Mouse (Mus musculus) activated CD4-positive, CD25-positive, alpha-beta regulatory T cell, adult 4 months (primary cell): Measurements from ENCODE around the gene Smim27. TPM values are rescaled to one million over a fixed set of nuclear protein-coding genes. Genes with fewer than 3 reads are reported as not detected.
A peak's percentile ranks its signal among the peaks of the same experiment; 100 is the strongest.
"Not testable (repeated sequence)": the region's sequence is repeated elsewhere in the genome, so short reads cannot be mapped to it uniquely, and the experiment has no call there.

Experiments used
- ATAC-seq: one replicate; pipeline ENCODE4 v1.8.0; 2017
- polyA plus RNA-seq, 2 experiments: library from polyadenylated mRNA; unstranded; fragments of 100-300 nt; shearing (Covaris generic); gene quantifications; one replicate each; pipeline ENCODE4 v1.2.1; 2017

Smim27 gene
- polyA plus RNA-seq, 2 experiments from 2014 or later, result 19.7 to 75.0 TPM

DNA sequence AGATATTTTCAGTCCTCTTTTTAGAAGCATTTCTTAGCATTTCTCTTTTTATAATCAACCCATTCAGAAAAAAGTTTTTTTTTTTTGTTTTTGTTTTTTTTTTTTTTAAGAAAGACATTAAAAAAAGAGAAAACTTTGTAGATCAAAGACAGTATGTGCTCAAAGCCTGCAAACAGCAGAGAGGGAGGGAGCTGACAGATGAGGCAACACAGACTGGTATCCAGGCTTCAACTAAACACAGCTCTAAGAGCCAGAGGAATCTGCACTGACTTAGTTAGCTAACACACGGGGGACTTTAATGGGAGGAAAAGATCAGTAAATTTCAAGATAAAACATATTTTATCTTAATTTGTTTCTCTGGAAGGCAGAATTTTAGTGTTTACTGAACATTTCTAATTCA, 5.1 kb upstream of the Smim27 start:
- ATAC-seq, result no peak

DNA sequence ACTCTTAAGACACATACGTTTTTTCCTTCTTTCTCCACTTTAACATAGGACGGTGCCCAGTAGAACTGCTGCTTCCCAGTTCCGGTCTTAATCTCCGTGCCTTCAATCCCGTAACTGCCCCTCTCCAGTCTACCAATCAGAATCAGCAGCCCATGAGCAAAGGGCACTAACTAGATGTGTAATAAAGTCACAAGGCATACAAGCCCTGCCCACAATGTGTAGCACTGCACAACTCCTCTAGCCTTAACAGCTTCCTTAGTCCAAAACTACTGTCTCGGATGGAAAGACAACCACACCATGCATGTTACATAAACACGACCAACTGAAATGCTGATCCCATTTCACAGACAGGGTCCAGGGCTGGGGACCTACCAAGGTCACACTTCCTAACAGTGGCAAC, 1.7 kb upstream of the Smim27 start:
- ATAC-seq, result no peak

DNA sequence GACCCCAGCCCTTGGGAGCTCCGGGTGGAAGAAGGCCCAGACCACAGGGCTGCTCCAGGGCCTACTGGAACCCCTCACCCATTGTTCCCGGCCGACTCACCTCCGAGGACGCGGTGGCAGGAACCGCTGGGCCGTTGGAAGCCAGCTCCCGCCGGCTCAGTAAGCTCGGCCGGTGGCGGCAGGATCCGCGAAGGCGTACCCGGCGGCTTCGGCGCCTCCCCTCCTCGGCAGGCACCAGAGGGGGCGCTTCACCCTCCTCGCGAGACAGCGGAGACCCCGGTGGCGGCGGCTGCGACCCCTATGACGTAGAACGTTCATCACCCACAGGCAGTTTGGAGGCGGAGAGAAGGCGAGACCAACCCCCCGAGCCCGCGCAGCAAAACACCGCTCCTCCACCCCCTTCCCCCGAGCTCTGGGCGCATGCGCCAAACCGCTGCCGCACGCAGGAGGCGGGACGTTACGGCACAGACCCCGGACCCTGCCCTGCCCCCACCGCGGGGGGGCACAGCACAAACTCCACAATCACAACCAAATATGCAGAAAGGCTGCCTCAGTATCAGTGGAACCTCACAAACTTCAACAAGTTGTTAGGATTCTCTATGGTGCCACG, 1.1 kb upstream of the Smim27 start:
- ATAC-seq, result peak; percentile 43

DNA sequence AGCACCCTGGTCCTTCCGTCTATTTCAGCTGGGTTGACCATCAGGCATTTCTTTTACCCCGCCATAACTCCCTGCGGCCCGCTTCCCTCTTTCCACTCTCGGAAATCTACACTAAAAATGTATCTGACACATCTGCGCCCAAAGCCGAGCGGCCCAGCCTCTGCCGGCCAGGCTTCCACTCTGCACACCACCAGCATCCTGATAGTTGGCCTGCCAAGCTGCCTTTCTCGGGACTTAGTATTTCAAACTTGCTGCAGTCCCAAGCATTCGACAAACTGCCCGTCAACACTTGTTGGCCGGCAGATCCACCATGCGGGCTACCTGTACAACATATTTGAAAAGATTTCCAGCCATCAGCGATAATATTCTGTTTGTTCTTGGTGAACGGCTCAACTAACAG, 544 bp upstream of the Smim27 start:
- no peak for ATAC-seq

DNA sequence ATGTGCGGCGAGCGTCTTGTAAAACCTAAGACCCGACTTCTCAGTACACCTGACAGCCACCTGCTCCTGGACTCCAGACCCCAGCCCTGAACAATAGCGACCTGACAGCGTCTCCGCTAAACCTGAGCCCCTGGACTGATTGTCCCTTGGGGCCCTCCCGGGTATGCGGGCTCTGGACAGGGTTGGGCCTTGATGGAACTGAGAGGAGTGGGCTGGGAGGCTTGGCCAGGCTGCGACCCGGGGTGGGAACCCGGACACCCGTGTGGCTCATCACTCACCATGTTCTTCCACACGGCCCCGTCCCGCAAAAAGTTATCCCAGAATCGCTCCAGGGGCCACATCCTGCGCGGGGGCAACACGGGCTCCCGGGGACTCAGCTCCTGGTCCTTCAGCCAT, 9.5 kb downstream of the Smim27 start:
- ATAC-seq, result peak; percentile 28

DNA sequence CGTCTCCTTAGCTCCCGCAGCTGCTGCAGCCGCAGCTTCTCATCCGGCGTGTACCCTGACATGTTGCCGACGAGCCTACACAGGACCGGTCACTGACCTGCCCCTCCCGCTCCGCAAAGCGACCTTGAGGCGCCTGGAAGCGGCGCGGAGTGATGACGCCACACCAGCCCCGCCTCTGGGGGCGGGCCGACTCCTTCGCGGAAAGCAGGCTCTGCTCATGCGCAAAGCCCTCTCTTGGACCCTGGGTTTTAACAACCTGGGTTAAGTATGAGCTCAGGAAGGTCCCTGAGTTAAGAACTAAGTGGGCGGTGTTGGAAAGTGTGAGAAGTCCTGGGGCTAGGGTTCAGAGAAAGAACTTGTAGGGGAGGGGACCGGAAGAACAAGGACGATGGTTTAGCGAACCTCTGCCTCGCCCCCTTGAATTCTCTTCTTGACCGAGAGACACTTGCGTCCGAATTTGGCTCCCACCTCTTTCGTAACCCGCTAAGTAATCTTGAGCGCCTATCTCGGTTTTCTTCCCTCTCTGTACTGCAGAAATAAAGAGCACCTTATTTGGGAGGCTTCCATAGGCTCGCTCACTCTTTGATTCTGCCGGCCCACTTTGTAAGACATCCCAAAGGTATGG, 10.0 kb downstream of the Smim27 start, which contains the start of gene Ndufb6:
TSS of gene Ndufb6 (minus strand) at position 146 of the 625 bp plus-strand sequence.
- ATAC-seq, result peak; percentile 81

DNA sequence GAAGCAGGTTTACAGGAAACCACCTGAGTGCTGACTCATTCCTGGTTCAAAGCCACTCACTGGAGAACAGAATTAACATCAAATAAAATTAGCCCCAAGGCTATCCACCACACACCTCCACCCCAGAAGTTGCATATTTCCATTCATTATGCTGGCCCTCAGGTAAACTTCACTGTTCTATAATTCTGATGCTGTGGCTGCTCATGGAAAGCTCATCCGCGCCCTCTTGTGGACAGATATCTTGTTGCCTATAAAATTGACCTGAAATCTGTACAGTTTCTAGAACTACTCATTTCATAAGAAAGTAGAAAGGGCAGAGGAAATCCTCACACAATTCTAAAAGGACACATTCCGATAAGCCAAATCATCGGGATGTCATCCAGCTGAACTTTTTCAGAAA, 16.2 kb downstream of the Smim27 start:
- peak; percentile 76 for ATAC-seq

DNA sequence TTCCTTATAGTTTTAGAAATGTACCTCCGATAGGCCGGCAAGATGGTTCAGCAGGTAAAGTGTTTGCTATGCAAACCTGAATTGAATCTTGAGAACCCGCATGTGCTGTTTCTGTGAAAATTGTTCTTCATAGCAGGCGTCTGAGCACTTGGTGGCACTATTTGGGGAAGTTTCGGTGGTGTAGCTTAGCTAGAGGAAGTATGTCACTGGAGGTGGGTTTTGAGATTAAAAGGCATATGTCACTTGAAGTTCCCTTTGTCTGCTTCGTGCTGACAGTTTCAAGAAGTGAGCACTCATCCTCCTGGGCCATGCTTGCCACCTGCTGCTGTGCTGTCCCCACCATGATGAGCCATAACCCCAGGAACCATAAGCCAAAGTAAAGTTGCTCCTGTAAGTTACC, 18.0 kb downstream of the Smim27 start:
- ATAC-seq, result no peak

DNA sequence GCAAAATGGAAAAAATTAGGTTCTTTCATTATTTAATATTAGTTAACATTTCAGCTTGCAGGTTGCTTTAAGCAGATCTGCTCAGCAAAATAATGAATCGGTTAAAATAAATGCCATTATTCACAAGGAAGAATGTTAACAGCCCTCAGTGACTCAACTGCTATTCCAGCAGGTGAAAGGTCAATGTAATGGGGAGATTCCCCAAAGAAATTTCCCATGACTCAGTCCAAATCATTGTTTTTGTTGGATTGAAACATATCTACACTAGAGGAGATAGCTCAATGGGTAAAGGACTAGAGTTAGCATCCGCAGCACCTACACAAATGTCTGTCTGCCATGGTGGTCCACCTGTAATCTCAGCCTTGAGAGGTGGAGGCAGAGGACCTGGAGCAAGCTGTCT, 19.7 kb downstream of the Smim27 start:
- no peak for ATAC-seq

DNA sequence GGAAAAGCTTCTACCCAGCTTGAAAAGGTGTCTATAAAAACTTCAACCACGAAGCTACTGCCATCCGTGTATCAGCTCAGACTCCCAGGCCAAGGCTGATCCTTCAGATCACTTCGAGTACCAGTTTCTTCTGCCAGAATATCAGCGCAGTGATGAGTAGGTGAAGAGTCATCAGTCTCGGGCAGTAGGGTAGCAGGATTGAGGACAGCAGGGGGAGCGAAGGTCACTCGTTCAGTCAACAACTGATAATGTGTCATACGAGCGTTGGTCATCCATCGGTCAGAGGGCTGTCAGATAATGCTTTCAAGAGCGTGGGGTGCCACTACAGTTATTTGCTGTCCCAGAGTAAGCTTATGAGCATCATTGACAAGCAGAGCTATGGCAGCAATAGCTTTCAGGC, 22.1 kb downstream of the Smim27 start:
- not testable (repeated sequence) for ATAC-seq

DNA sequence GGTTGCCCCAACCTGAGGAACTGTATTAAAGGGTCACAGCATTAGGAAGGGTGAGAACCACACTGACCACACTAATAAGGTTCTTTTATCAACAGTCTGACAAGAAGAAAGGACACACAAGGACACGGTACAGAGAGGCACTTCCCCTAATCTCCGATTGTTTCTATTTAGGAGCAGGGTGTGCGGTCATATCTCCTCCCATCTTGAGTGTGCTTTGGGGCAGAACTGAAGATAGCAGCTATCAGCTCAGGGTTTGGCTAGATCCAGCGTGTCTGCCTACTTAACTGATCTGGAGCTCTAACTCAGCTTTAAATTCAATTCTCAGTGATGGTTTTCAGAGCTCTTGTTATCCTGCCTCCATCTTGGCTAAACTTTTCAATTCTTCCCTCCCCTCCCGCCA, 29.8 kb downstream of the Smim27 start:
- no peak for ATAC-seq

DNA sequence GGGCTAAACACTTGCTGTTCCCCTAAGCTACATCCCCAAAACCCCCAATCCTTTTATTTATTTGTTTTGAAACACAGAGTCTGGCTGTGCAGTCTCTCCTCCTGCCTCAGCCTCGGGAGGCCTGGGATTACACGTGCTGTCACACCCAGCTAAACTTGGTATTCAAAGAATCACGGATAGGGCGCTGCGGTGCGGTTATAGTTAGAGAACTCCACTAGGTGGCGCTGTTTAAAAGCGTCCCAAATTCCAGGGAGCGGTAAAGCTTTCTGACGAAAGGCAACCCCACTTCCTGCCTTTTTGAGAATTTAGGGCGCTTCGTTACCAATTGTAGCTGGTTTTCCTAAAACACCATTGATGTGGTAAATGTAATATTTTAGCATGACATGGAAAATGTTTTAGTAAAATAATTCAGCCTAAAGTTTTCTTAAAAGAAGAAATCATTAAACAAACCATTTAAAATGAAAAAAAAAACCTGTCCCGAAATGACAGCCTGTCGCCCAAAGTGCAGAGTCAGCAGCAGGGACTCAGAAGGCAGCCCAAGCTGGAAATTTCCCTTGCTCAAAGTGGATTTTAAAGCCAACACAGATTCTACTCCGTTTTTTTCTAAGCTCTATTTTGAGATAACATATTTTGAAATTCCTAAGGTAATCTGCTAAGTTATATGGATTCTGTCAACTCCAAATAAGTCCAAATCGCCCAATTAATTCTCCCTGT, 31.9 kb downstream of the Smim27 start:
- peak; percentile 77 for ATAC-seq

DNA sequence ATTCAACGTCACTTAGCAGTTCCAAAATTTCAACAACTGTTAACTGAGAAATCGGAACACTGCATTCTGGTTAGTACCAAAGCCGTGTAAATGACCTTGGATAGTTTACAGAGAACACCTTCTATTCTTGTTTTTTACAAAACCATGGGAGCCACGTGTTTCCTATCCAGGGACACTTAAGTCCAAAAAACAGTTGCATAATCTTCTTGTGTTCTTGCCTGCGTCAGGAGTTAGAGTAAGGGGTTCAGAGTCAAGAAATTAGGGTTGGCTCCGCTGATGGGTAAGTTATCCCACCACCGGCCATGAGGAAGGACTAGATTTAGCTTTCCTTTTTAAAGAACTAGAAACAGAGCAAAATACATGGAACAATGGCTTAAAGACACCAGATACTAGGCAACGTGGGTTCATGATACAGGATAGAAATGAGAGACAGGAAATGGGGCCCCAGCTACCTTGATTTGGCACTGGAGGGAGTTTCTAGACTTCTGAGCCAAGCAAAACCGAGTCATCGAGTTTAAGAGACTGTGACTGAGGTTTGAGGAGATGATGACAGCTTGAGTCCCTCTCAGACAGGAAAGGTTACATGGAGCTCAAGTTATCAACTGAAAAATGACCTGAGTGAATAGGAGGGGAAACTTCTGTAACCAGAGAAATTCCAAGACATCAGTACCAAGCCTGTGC, 33.2 kb downstream of the Smim27 start:
- ATAC-seq, result no peak

DNA sequence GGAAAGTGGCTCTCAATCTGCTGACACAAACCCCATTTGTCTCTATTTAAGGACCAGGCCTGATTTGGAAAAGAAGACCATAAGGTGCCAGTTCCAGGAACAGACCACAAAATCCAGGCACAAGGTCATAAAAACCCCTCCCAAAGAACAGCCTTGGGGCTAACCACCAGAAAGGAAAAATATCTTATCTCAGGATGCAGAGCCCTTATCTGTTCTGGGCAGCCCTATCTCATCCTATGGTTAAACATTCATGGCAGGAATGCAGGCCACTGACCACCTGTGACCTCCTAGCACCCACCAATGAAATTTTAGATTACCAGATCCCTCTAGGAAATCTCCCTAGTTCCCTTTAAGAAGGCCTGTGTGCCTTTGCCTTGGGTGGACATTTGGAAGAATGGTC, 40.3 kb downstream of the Smim27 start:
- ATAC-seq, result no peak

DNA sequence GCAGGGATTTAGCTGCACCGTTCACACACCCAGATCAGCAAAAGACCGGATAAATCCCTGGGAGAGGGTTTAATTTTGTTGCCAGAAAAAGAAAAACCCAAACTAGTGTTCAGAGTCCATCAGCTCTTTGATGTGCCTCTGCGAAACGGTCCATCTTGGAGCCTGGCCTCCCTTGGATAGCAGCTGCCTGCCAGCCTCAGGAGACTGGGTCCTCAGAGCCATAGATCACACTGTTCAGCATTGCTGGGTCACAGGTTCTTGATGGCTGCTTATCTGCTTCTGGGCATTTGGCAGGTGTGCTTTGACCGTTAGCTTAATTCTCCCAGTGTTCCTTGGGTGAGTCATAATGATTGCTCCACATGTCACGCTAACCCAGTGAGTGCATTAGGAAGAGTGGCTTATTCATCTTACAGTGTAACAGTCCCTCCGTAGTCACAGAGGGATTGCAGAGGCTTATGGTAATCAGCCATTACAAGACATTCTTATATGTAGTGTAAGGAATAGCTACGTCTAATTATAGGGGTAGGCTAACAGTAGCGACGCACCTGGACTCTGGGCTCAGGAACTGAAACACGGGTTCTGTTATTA, 41.5 kb downstream of the Smim27 start:
- no peak for ATAC-seq

DNA sequence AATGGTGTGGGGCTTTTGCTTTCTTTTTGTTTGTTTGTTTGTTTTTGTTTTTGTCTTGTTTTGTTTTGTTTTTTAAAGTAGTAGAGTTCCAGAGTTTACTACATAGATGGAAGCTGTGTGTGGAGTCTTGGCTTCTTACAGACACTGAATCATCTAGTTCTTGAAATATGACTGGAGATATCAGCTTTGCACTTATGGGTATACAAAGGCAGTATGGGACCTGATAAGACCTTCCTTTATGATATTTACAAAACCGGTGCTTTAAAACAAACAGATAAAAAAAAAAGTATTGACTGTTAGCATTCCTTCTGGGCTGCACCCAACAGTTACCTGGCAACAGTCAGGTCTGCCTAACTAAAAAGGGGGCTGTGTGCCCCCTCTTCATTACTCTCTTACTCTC, 42.8 kb downstream of the Smim27 start:
- ATAC-seq, result no peak

DNA sequence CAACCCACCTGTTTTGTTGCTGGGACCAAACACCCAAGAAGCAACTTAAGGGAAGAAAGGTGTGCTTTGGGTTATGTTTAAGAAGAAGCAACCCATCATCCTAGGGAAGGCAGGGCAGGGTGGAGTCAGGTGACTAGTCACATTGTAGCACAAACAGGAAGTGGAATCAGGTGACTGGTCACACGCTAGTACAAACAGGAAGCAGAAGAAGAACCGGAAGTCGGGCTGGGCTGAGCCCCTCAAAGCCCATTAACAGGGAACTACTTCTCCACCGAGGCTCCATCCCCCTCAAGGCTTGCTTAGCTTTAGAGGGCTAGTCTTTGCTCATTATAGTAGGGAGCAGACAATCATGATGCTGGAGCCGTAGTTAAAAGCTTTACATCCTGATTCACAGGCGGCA, 43.6 kb downstream of the Smim27 start:
- ATAC-seq, result no peak

DNA sequence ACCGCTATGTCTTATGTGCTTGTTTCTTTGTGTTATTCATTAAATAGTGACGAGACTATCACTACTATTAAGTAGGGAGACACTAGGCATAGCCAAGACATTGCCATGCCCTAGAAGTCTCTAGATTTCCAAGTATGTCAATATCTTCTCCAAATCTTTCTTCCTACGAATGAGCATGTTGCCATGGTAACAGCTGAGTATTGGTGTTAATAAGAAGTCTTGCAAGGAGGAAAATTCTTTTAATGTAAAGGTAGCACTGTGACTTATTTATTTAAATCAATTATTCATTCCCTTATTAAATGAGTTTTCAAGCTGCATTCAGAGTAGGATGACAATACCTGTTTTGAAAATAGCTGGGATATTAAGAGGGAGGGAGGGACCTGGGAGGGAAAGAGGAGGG, 48.0 kb downstream of the Smim27 start:
- no peak for ATAC-seq

Other genes starting within 250 kb of the Smim27 start
- 10 to 100 TPM; 20.3 to 22.6 TPM for gene Aco1, start 126.5 kb upstream of the Smim27 start, polyA plus RNA-seq
- 10 to 100 TPM; 81.4 to 82.3 TPM for gene Ddx58, start 29.8 kb upstream of the Smim27 start, polyA plus RNA-seq
- 10 to 100 TPM; 18.9 to 19.9 TPM for gene Topors, start 271 bp downstream of the Smim27 start, polyA plus RNA-seq
- gene Ndufb6, start 9.8 kb downstream of the Smim27 start, polyA plus RNA-seq, result 100 to 1,000 TPM; 142 to 147 TPM
- not detected for gene Tmem215, start 202.6 kb downstream of the Smim27 start, polyA plus RNA-seq